Mouse (Mus musculus) lung, adult 2 months (tissue): ENCODE measurements around the gene Spocd1.

Source experiments
- CTCF ChIP-seq: fragments of 200-500 bp; IDR thresholded peaks from 2 replicates; pipeline ENCODE4 v1.5.1; 2011; ENCODE audit warnings: mild to moderate bottlenecking, low read length, control low read depth; ENCODE audit not compliant: insufficient read depth
- POLR2A ChIP-seq: fragments of 200-500 bp; IDR thresholded peaks from 2 replicates; pipeline ENCODE4 v1.6.1; 2011; ENCODE audit warnings: low read depth, mild to moderate bottlenecking, control low read depth, low read length, borderline replicate concordance; ENCODE audit errors: extremely low read depth

- TF ChIP-seq CTCF (no peak), POLR2A (no peak)
Measured at GRCm38 (mm10) chr4:129921314-129921587, 7.8 kb upstream of the Spocd1 start.
